12 mouse cellular contexts compared by ENCODE assay signal in genomic region chr9:60913626-60914025, GRCm38 (mm10).
"Had no signal": no experiment of that assay in that cellular context is flagged by ENCODE, and none has a peak within 500 bp of the region (broad histone marks: within the 10 kb centered on the region; RNA-seq: fewer than 3 reads in every experiment).

No protein-coding gene starts in this region.

- DNase-seq: lung, embryonic 14.5 days; lung, postnatal 10 days; lung, postnatal 4 days; midbrain, embryonic 14.5 days; retina, postnatal 1 day; right cerebral cortex, adult 18-20 months; right cerebral cortex, postnatal 25 days; right cerebral cortex, postnatal 4 days; spleen, adult 18-20 months; thymus, adult 18-20 months; thymus, postnatal 14 days; thymus, postnatal 36 days had no signal
